Mouse (Mus musculus) gastrocnemius, adult 18-20 months (tissue): Measurements from ENCODE around the gene Hnrnpul1. TPM values are rescaled to one million over a fixed set of nuclear protein-coding genes. Genes with fewer than 3 reads are reported as not detected.
"Not testable (repeated sequence)": the region's sequence is repeated elsewhere in the genome, so short reads cannot be mapped to it uniquely, and the experiment has no call there.

Source experiments
- DNase-seq: peaks from one replicate; pipeline ENCODE4 v3.0.0; 2021; ENCODE audit warnings: low spot score
- total RNA-seq, 2 experiments: library from RNA; stranded (reverse); gene quantifications; 2 replicates each; pipeline ENCODE4 v1.2.3; 2021

The Hnrnpul1 gene
- total RNA-seq, 2 experiments from 2014 or later = 69.1 to 73.4 TPM

DNA sequence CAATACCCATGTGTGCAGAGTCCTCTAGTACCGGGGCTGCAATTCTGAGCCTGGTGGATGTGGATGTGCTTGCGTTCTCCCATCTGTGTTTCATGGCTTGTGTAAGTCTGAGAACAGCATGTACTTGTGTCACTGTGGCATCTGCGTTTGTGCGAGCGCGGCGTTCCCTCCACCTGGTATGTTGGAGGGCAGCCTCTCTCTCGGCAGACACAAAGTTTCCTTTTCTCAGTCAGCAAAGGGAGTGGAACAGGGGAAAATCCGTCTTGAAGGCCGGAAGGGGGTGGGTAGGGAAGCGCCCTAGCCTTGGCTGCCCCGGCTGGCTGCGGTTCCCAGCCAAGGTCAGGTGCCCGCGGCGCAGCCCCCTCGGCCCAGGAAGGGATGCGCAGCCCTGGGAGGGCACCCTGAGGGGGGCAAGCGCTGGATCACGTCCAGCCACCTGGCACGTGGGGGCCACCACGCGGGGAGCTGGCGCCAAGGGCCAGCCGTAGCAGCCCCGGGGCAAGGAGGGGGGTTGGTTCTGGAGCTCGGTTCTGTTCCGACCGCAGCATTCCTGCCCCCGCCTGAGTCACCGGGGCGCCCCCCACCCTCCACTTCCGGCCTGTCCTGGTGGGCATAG lies 26.9 kb upstream of the Hnrnpul1 start:
- DNase-seq = peak; percentile 24

- peak; percentile 44 for DNase-seq
These were observed 26.2 kb upstream of the Hnrnpul1 start for GRCm38 (mm10) chr7:25780753-25781152.

GRCm38 (mm10) chr7:25780021-25780420 lies 25.5 kb upstream of the Hnrnpul1 start:
- no peak for DNase-seq

GRCm38 (mm10) chr7:25768229-25768628 lies 13.7 kb upstream of the Hnrnpul1 start:
- DNase-seq = no peak

DNA sequence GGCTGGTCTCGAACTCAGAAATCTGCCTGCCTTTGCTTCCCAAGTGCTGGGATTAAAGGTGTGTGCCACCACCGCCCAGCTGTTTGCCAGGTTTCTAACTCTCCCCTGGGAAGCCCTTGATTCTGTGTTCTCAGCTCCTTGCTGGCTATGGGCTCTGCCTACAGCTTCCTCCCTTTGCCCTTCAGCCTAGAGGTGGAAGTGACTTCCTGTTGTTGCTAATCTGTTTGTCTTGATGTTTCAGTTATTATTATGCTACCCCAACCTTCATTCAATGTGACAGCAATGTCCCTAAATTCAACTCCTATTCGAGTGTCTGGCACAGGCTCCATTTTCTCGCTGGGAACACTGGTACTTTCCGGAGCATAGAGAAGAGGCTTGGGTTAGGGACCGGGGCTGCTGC lies 11.6 kb upstream of the Hnrnpul1 start:
- no peak for DNase-seq

DNA sequence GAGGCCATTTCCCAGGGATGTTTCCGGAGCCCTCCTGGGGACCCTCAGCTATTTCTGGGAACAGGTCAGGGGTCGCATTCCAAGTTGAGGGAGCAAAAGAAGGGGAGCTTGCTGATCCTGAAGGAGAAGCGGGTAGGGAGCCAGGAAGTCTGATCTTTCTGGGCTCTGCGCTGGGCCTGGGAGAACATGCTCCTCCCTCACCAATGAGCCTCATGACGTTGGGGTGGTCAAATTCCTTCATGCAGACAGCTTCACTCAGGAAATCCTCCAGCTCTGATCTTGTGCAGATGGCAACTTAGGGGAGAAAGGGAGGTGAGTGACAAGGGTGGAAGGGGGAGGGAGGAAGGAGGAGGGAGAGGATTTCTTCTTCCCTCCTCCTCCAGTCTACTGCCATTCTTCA lies 9.7 kb upstream of the Hnrnpul1 start:
- no peak for DNase-seq

DNA sequence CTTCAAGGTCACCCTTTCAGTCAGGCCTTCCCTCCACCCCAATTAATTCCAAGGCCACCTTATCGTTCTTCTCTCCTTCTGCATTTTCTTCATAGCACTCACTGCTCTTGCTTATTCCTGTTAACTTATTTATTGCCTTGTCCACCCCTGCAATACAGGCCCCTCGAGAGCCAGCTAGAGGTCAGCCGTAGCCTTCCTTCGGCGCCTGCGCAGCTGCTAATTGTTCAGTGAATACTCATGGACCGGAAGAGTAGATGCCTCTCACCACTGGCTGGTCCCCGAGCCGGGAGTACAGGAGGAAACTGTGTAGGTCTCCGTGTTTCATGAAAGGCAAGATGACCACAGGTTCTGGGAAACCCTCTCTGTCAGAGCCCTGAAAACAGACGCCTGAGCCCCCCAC lies 9.1 kb upstream of the Hnrnpul1 start:
- DNase-seq = no peak

DNA sequence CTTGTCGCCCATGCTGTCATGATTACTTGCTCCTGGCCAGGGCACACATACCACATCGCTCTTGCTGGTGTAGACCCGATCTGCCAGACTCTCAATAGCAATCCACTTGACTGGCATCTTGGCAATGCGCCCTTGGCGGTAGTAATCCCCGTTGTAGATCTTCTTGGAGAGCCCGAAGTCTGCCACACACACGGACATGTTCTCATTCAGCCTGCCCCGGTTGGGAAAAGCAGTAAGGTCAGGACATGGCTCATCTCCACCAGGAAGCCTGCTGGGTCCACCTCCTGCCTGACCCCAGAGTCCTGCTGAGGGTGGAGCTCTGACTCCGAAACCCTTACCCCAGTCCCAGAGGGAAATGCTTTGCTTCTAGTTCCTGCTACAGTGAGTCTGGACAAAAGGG lies 6.8 kb upstream of the Hnrnpul1 start:
- DNase-seq = peak; percentile 34

DNA sequence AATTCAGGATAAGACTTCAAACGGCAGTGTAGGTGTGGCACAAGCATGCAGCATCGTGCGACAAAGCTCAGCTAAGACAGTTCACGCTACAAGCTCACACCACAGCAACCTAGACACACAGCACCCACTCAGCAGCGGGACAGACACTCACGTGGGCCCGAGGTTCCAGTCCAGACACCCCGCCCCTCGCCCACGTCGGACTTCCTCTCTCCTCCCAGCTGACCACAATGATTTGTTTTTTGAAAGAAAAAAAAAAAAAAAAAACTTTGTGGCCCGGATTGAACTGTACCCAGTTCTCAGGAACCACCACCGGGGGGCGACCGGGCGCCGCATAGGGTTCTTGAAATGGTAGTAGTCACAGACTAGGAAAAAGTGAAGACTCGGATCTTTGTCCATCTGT lies 1.5 kb upstream of the Hnrnpul1 start:
- DNase-seq = peak; percentile 86

DNA sequence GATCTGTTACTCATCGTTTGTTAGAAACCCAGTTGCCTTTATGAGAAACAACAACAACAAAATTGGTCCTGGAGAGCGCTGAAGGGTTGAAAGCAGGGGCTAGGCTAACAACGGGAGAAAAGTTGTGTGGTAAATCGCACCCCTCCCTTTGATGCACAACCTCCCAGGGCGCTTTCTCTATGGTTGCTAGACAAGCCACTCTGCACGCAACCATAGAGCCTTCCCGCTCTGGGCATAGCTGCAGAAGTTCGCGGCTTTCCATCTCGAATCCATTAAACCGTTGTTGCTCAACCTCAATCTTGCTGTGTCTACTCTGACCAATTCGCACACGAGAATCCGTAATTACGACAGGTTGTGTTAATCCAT lies 894 bp upstream of the Hnrnpul1 start:
- DNase-seq = no peak

- DNase-seq = no peak
These were observed 169 bp downstream of the Hnrnpul1 start for GRCm38 (mm10) chr7:25754439-25754737.

DNA sequence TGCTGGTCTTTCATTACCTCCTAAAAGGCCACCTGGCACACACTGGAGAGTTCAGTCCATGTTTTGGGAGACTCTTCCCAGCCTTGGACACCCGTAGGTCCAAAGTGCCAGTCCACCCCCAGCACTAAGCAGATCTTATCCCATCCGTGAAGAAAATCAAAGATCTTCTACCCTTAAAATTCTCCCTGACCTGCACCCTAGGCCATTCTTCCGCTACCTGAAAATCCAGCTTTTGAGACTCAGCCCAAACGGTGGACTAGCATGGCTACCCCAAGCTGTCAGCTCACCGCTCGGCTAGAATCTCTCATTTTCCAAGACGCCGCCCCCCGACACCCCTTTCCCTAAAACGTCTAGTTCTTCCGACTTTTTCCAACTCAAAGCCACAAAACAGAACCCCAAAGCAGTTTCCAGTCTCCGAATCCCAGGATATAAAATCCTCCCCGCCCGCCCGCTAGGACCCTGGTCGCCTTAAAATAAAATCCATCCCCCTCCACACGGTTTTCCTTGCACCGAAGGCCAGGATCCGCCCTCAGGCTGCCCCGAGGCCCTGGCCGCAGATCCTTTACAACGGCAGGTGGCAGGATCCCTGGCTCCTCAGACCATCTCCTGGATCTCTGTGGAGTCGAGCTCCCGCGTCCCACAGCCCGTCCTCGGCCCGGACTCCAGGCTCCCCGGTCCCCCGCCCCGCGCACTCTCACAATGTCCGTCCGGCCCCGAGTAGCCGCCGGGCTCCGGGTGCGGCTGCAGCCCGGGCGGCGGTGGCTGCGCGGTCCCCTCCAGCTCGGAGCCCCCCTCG lies 716 bp downstream of the Hnrnpul1 start:
- no peak for DNase-seq

GRCm38 (mm10) chr7:25753076-25753475 lies 1.5 kb downstream of the Hnrnpul1 start:
- no peak for DNase-seq

DNA sequence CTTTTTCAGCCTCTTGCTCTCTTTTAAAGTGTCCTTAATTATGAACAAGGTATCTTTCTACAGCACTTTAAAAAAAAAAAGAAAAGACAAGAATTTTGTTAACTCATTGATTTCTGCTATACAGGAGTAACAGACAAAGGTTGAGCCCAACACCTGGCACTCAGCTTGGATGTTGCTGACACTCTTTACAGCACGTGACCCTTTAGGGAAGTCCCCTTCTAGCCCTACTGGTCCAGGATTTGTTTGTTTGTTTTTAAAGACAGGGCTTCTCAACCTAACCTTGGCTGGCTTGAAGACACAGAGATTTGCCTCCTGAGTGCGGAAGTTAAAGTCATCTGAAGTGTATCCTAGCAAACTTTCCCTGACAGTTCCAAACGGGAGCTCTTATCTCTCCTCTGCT lies 7.7 kb downstream of the Hnrnpul1 start:
- DNase-seq = no peak

- DNase-seq = no peak
These were observed 16.3 kb downstream of the Hnrnpul1 start for GRCm38 (mm10) chr7:25738277-25738676.

DNA sequence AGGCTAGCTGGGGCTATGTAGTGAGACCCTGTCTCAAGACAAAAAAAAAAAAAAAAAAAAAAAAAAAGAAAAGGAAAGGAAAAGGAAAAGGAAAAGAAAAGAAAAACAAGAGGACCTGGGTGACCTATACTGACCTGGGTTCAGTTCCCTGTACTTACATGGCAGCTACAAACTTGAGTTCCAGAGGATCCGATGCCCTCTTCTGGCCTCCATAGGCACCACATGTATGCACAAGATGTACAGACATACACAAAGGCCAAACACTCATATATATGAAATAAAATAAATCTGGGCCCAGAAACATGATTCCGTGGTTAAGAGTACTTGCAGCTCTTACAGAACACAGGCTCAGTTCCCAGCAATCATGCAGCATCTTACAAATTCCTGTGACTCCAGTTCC lies 17.6 kb downstream of the Hnrnpul1 start:
- DNase-seq = no peak

DNA sequence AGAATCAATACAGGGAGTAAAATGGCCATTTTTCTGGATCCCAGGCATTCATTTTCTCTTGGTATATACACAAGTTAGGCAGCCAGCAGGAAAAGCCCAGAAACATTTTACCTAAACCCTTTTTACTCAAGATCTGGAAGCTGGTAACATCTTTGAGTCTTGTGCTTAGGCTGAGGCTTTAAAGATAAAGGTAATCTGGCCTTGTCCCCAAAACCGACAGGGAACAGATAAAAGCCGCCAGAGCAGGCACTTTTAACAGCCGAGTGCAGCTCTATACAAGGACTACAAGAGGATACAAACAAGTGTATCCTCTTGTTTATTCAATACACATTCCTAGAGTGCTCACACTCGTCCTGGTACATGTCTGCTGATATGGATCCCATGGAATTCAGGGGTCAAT lies 19.6 kb downstream of the Hnrnpul1 start:
- no peak for DNase-seq

GRCm38 (mm10) chr7:25731294-25732055 lies 23.1 kb downstream of the Hnrnpul1 start:
- DNase-seq = no peak

DNA sequence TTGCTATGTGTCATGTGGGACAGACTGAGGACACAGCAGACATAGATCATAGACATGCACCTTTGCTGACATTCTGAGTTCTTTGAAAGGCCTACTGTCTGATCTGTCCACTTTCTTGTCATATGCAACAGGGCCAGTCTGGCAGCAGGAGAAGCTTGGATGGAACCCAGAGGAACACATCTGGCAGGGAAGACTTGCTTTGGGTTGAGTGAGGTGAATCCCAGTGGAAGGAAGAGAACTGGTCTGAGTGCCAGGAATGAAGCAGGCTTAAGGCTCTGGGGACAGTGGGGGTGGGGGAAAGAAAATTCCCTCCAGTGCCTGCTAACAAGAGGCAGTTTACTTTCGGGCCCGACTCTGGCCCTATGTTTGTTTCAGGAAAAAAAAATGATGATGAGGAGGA lies 24.7 kb downstream of the Hnrnpul1 start:
- peak; percentile 78 for DNase-seq

DNA sequence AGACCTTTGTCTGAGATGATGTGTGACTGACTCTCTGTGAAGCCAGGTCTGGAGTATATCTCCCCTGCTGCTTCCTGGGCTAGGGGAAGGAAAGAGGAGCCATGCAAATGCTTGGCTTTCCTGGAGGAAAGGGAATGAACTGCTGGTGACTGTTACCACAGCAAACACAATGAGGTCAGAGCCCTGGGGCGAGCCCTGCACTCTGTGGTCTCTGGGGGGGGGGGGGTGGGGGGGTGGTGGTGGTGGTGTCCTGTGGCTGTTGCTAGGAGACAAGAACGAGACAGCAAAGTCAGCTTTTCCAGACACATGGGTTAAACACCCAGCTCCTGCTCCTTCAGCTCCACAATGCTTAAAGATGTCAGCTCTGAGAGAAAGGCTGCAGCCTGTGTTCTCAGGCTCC lies 25.2 kb downstream of the Hnrnpul1 start:
- no peak for DNase-seq

GRCm38 (mm10) chr7:25727800-25728199 lies 26.8 kb downstream of the Hnrnpul1 start:
- no peak for DNase-seq

- no peak for DNase-seq
These were observed 28.7 kb downstream of the Hnrnpul1 start for GRCm38 (mm10) chr7:25725886-25726285.

- DNase-seq = not testable (repeated sequence)
These were observed 32.8 kb downstream of the Hnrnpul1 start for GRCm38 (mm10) chr7:25721776-25722175.
